Mouse (Mus musculus) liver, embryonic 15.5 days (tissue): ENCODE results near the gene Mpi. TPM values are rescaled to one million over a fixed set of nuclear protein-coding genes. Genes with fewer than 3 reads are reported as not detected.

Experiments
- ATAC-seq: fragments of 200-750 bp; cut with Nextera tagmentation; 2 replicates; pipeline ENCODE4 v1.8.0; 2017; ENCODE audit warnings: moderate number of reproducible peaks, mild to moderate bottlenecking, moderate library complexity; ENCODE audit not compliant: insufficient read depth
- H3K27ac ChIP-seq: fragments of 300-500 bp; sonication (generic); replicated peaks from 2 replicates; pipeline ENCODE4 v1.5.1; 2015; ENCODE audit warnings: mild to moderate bottlenecking, inconsistent platforms
- H3K27me3 ChIP-seq: fragments of 300-500 bp; sonication (generic); 2 replicates; pipeline ENCODE4 v1.6.1; 2015; ENCODE audit warnings: mild to moderate bottlenecking, inconsistent platforms
- H3K36me3 ChIP-seq: fragments of 300-500 bp; sonication (generic); replicated peaks from 2 replicates; pipeline ENCODE4 v1.6.1; 2015; ENCODE audit warnings: moderate library complexity, mild to moderate bottlenecking, inconsistent platforms
- H3K4me1 ChIP-seq: fragments of 300-500 bp; sonication (generic); replicated peaks from 2 replicates; pipeline ENCODE4 v1.6.1; 2015; ENCODE audit warnings: inconsistent platforms
- H3K4me2 ChIP-seq: fragments of 300-500 bp; sonication (generic); 2 replicates; pipeline ENCODE4 v1.6.1; 2015; ENCODE audit warnings: moderate library complexity, mild to moderate bottlenecking, inconsistent platforms
- H3K4me3 ChIP-seq: fragments of 300-500 bp; sonication (generic); replicated peaks from 2 replicates; pipeline ENCODE4 v1.5.1; 2015; ENCODE audit warnings: mild to moderate bottlenecking, inconsistent platforms
- H3K9ac ChIP-seq: fragments of 300-500 bp; sonication (generic); 2 replicates; pipeline ENCODE4 v1.6.1; 2015; ENCODE audit warnings: moderate library complexity, mild to moderate bottlenecking, inconsistent platforms
- H3K9me3 ChIP-seq: fragments of 300-500 bp; sonication (generic); replicated peaks from 2 replicates; pipeline ENCODE4 v1.6.1; 2016; ENCODE audit warnings: inconsistent platforms
- WGBS: fragments of 180-500 bp; shearing (Covaris S2); methylation state at CpG from one replicate; pipeline ENCODE4 v1.1.7; 2015; ENCODE audit warnings: mixed read lengths; ENCODE audit not compliant: insufficient replicate concordance; 5-methylcytosine and 5-hydroxymethylcytosine counted together
- polyA plus RNA-seq: library from polyadenylated mRNA; unstranded; fragments of >200 nt; fragmentation: Nextera tagmentation; extraction: Ambion mirVana; gene quantifications from 2 replicates; pipeline ENCODE4 v1.2.1, GENCODE M21; 2015

Gene Mpi
- polyA plus RNA-seq, 1 experiment from 2014 or later: 12.5 TPM

DNA sequence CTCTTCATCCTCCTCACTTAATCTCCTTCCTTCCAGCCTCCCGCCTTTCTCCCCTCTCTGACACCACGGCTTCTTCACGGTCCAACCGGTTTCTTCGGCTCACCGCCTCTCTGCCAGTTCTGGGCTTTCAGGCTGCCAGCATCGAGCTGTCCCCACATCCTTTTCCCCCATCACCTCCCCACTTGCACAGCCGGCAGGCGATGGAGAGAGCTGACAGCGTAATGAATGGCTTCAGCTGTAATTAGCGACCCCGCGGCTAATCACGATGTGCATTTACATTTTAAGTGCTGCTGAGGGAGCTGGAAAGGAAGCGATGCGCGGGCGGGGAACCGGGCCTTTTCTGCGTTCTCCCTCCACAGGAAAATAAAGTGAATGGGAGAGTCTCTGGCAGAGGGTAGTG is 50.7 kb downstream of the Mpi start:
- no peak overlapping the region for H3K27ac ChIP-seq
- H3K27me3 ChIP-seq: peaks cover 94% of the 10 kb centered on the region
- H3K9me3 ChIP-seq: no peaks in the 10 kb centered on the region
- no peak overlapping the region for H3K4me2 ChIP-seq
- no peak overlapping the region for H3K9ac ChIP-seq
- peaks cover 37% of the 10 kb centered on the region for H3K4me1 ChIP-seq
- ATAC-seq: no peak
- H3K4me3 ChIP-seq: no peak overlapping the region
- 4% methylated on average over 20 of the region's 20 CpGs for WGBS
- no peaks in the 10 kb centered on the region for H3K36me3 ChIP-seq

DNA sequence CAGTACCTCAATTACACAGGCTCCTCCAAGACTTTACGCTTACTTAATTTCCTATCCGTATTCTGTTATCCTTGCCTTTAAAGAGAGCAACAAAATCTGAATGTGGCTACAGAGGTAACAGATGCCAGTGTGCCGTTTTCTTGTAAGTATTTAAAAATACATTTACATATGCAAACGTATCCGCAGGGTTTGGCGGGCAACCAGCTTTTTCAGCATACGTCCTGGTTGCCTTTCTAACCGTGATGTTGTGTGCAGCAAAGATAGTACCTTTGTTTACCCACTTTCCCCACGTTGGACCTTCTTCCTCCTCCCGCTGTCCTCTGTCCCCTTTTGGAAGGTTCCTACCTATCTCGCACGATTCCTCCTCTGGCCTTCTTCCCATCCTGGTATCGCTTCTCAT is 51.1 kb downstream of the Mpi start:
- no peak for ATAC-seq
- Histone ChIP-seq H3K9me3 (no peaks in the 10 kb centered on the region), H3K4me3 (no peak overlapping the region), H3K27ac (no peak overlapping the region), H3K27me3 (peaks cover 92% of the 10 kb centered on the region), H3K36me3 (no peaks in the 10 kb centered on the region), H3K9ac (no peak overlapping the region), H3K4me2 (no peak overlapping the region), H3K4me1 (peaks cover 33% of the 10 kb centered on the region)
- WGBS: 12% methylated on average over 13 of the region's 13 CpGs

DNA sequence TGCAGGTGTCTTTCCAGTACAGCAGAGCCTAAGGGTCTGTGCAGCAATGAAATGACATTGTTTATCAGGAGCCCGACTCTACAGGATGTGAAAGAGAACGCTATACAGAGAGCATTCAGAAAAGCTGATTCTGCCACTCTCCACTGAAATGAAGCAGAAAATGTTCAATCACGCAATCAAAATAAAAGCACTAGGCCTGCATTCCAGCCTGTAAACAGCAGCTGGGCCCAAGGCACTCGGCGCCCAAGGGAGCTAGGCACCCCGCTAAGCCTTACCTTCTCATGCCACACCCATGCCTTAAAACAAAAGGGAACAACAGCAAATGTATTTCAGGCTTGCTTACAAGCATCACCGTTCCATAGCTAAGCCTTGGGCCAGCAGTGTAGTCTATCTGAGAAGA is 54.0 kb downstream of the Mpi start:
- 52% methylated on average over 7 of the region's 7 CpGs for WGBS
- Histone ChIP-seq H3K4me2 (no peak overlapping the region), H3K27ac (no peak overlapping the region), H3K4me3 (no peak overlapping the region), H3K9ac (no peak overlapping the region), H3K27me3 (peaks cover 63% of the 10 kb centered on the region), H3K4me1 (peaks cover 4% of the 10 kb centered on the region; the same call in 1 of the 2 replicates), H3K36me3 (no peaks in the 10 kb centered on the region), H3K9me3 (no peaks in the 10 kb centered on the region)
- ATAC-seq: no peak

DNA sequence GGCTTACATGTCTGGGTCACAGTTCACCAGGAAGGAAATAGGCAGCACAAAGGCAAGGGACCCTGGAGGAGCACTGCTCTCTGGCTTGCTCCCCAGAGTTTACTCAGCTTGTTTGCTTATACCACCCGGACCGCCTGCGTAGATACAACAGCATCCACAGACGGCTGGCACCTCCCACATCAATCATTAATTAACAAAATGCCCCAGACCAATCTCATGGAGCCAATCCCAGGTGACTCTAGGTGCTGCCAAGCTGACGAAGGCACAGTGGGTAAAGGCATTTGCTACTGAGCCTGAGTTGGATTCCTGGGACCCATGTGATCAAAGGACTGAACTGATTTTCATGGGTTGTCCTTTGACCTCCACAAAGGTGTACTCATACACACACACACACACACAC is 55.3 kb downstream of the Mpi start:
- Histone ChIP-seq H3K4me3 (no peak overlapping the region), H3K27me3 (peaks cover 50% of the 10 kb centered on the region), H3K27ac (no peak overlapping the region), H3K4me1 (no peaks in the 10 kb centered on the region), H3K4me2 (no peak overlapping the region), H3K9ac (no peak overlapping the region), H3K9me3 (no peaks in the 10 kb centered on the region), H3K36me3 (no peaks in the 10 kb centered on the region)
- 42% methylated on average over 5 of the region's 5 CpGs for WGBS
- no peak for ATAC-seq

DNA sequence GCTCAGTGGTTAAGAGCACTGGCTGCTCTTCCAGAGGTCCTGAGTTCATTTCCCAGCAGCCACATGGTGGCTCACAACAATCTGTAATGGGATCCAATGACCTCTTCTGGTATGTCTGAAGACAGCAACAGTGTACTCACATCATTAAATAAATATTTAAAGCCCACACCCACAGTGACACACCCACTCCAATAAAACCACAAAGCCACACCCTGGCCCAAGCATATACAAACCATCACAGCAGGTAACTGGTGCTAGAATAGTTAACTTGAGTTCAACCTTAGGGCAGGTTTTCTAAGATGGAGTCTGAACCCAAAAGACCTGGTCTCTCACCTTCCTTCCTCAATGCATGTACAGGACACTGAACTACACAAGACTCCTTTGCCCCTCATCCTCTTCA is 57.6 kb downstream of the Mpi start:
- Histone ChIP-seq H3K4me3 (no peak overlapping the region), H3K4me2 (no peak overlapping the region), H3K9me3 (no peaks in the 10 kb centered on the region), H3K4me1 (no peaks in the 10 kb centered on the region), H3K27ac (no peak overlapping the region), H3K27me3 (peaks cover 27% of the 10 kb centered on the region), H3K9ac (no peak overlapping the region), H3K36me3 (no peaks in the 10 kb centered on the region)
- no peak for ATAC-seq

Other genes with a start within 250 kb of the Mpi start
- gene Ppcdc, start 112.6 kb downstream of the Mpi start, polyA plus RNA-seq: 8.9 and 10.5 TPM in 2 replicates
- gene Scamp5, start 84.7 kb downstream of the Mpi start, polyA plus RNA-seq: 7.7 and 8.1 TPM in 2 replicates
- 0.39 and 0.64 TPM in 2 replicates for gene Rpp25, start 48.7 kb downstream of the Mpi start, polyA plus RNA-seq
- gene Cox5a, start 31.5 kb downstream of the Mpi start, polyA plus RNA-seq: 249 and 287 TPM in 2 replicates
- 6.1 and 6.5 TPM in 2 replicates for gene Fam219b, start 15.2 kb downstream of the Mpi start, polyA plus RNA-seq
- gene Scamp2, start 8.2 kb upstream of the Mpi start, polyA plus RNA-seq: 24.9 and 25.7 TPM in 2 replicates
- gene Ulk3, start 36.7 kb upstream of the Mpi start, polyA plus RNA-seq: 3.5 and 4.4 TPM in 2 replicates
- not detected in 2 replicates for gene Cplx3, start 53.5 kb upstream of the Mpi start, polyA plus RNA-seq
- gene Lman1l, start 68.0 kb upstream of the Mpi start, polyA plus RNA-seq: not detected in 2 replicates
- gene Csk, start 100.9 kb upstream of the Mpi start, polyA plus RNA-seq: 15.4 and 15.9 TPM in 2 replicates
- gene Cyp1a2, start 130.9 kb upstream of the Mpi start, polyA plus RNA-seq: 0.14 and 0.15 TPM in 2 replicates
- gene Cyp1a1, start 135.2 kb upstream of the Mpi start, polyA plus RNA-seq: 0.13 and 0.16 TPM in 2 replicates
- gene Edc3, start 155.8 kb upstream of the Mpi start, polyA plus RNA-seq: 13.8 and 16.2 TPM in 2 replicates
- gene Clk3, start 213.1 kb upstream of the Mpi start, polyA plus RNA-seq: 105 and 129 TPM in 2 replicates